Mouse (Mus musculus) activated CD4-positive, CD25-positive, alpha-beta regulatory T cell, adult 4 months (primary cell): ENCODE measurements around the gene Bap1. TPM values are rescaled to one million over a fixed set of nuclear protein-coding genes. Genes with fewer than 3 reads are reported as not detected.

Experiments used
- ATAC-seq: one replicate; pipeline ENCODE4 v1.8.0; 2017
- polyA plus RNA-seq, 2 experiments: library from polyadenylated mRNA; unstranded; fragments of 100-300 nt; shearing (Covaris generic); gene quantifications; one replicate each; pipeline ENCODE4 v1.2.1; 2017

Bap1 gene
- polyA plus RNA-seq, 2 experiments from 2014 or later: 21.1 to 25.4 TPM

DNA sequence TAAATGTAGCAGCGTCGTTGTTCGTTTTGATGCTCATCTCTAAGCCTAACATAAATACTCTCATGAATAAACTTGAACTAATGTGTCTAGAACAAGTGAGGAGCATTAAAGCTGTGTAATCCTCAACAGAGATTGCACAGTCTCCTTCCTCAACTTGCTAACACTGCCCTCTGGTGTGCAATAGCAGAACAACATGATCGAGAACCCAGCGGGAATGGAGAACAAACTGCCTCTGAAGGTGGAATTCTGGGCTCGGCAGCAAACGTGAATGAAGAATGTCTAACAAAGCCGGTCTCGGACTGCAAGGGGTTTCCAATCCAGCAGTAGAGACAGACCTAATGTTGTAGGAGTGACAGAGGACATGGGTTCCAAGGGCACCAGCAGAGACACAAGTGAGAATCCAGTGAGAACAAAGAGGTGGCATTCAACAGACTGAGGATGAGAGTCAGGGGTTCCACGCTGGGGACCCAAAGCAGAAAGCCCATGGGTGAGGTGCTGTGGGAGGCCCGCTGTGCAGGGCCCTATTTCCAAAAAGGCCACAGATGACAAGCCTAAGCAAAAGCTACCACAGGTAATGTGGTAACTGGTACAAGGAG is 17.2 kb upstream of the Bap1 start:
- ATAC-seq: peak; percentile 63

DNA sequence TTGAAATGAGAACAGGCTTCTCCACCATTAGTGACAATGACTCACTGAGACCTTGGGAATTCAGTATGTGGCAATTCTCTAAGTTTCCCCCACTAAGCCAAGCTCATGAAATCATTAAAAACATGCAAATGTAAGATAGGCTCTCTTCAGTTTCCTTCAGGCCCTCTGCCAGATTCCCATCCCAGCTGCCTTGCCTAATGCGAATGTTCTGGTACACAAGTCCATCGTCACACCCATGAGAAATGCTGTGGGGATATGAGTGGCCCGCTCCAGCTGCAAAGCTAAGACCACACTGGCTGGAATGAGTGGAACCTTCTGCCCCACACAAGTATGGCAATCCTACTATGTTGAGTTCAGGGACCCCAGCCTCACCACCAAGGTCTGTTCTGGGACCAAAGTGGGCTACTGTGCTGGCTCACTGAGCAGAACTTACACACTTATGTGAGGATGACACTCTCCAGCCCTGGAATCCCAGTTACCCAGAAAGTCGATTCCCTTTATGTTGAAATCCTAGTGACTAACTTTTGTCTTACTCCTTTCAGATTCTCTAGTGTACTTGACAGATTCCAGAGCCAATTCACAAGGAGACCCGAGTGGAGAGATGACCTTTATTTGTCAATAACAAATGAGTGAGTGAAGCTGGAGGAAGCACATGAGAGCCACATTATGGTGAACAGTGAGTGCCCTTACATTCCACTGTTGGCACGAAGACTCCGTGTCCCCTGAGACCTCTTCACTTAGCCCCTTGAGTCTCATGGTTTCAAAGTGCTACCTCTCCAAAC is 14.0 kb upstream of the Bap1 start:
- ATAC-seq: no peak

DNA sequence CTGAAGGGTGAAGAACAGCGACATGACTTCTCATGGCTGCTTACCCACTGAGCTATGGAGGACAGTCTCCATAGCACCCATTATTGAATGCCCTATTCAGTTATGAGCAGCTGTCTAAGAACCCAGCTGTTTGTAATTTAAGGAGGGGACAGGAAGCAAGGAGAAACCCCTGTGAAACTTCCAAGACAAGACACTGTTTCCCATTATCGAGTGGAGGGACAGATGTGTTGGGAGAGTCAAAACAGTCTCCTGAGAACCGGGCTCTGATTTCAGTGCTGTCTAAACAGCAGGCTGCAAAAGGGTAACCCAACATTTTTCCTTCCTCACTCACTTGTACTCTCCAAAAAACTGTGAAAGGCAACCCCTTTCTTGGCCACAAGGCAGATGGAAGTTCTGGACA is 10.7 kb upstream of the Bap1 start:
- no peak for ATAC-seq

DNA sequence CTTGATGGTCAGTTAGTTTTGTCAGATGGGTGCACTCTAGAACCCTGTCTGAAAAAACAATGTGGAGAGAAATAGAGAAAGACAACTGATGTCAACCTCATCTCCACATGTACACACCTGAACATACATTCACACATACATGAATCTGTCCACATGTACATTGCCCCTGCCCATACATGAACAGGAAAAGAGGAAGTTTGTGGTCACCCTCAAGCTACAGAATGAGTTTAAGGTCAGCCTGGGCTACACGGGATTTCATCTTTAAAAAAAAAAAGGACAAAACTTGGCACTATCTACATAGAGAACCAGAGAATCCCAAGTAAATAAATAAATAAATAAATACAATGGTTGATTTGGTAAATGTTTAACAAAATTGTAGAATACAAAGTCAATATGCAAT is 6.5 kb upstream of the Bap1 start:
- no peak for ATAC-seq

DNA sequence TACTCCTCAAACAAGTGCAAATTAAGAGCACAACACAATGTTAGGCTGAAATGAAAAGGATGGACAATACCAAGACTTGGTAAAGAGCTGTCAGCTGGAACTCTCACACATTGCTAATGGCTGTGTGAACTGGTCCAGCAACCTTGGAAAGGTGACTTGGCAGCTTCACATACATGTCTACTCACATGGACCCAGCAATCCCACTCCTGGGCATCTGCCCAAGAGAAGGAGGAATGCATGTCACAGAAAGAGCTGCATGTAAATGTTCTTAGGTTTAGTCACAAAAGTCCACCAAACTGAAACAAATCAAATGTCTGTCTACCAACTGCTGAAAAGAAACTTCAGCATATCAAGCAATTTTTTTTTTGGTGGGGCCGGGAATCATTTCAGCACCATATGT is 5.3 kb upstream of the Bap1 start:
- ATAC-seq: no peak

DNA sequence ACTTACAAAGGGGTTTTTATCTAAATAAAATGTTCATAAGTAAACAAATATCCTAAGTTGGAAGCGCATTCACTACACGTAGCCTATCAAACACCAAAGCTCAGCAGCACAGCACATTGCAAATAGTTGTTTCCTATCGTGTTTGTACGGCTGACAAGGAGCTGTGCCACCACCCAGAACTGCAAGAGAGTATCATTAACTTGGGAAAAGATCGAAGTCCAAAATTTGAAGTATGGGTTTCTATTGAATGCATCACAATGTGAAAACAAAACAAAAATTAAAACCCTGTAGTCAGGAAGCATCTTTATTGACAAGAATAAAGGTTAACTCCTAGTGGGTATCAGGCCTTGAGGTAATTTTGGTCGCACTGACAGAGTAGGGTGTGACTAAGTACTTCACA is 2.9 kb upstream of the Bap1 start:
- ATAC-seq: no peak

DNA sequence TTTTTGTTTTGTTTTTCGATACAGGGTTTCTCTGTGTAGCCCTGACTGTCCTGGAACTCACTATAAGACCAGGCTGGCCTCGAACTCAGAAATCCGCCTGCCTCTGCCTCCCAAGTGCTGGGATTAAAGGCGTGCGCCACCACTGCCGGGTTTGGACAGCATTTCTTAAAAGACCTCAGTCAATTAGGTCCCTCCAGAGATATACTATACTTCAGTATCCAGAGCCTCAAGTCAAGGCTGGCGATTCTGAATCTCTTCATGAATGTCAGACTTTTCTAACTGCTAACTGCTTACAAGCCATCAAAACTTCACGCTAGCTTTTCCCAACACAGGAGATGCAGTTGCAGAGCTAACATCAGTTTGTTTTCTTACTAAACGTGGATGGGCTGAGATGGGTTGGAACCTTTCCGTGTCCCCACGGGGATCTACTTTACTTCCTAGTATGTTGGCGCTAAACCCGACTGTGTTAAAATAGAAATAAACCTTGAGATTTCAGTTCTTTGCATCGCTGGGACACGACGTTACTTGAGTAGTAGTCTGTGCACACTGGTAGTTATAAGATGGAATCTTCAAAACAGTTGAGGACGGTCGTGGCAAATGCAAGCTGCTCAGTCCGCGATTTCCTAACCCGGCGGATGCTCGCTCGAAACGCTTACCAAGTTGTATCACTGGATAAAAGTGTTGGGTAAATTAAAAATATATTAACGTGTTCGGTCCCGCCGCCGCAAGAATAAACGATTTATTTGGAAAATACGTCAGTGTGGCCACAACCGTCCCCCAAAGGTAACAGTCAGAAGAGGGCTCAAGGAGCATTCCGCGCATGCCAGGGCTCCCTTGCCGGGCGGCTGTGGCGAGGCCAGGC is 797 bp upstream of the Bap1 start:
- peak; percentile 53 for ATAC-seq

DNA sequence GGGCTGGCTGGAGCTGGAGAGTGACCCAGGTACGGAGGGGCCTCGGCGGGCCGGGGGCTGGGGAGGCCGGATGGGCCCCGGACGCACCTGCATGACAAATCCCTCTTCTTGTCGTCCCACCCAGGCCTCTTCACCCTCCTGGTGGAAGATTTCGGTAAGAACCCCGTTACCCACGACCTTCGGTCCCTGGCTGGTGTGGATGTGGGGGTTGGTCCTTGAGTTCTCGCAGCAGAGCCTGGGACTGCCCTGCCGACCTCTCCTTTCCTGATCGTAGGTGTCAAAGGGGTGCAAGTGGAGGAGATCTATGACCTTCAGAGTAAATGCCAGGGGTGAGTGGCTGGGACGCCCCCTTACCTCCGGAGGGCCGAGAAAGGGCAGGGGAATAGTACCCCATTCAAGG is 376 bp downstream of the Bap1 start:
- ATAC-seq: peak; percentile 13

DNA sequence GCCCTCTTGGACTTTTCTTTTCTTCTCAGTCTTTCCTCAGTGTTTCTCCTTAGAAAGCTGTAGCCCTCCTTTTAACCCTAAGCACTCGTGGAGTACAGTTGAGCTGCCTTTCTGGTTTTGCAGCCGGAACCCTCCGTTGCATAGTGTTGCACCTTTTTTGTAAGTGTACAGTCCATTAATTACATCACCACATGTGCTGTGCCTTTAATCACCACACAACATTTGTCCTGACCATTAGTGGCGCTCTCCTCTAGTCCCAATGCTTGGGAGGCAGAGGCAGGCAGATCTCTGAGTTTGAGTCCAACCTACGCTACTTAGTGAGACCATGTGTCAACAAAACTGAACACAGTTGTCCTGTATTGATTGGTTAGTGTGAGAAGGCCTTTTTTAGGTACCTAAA is 841 bp downstream of the Bap1 start:
- no peak for ATAC-seq

DNA sequence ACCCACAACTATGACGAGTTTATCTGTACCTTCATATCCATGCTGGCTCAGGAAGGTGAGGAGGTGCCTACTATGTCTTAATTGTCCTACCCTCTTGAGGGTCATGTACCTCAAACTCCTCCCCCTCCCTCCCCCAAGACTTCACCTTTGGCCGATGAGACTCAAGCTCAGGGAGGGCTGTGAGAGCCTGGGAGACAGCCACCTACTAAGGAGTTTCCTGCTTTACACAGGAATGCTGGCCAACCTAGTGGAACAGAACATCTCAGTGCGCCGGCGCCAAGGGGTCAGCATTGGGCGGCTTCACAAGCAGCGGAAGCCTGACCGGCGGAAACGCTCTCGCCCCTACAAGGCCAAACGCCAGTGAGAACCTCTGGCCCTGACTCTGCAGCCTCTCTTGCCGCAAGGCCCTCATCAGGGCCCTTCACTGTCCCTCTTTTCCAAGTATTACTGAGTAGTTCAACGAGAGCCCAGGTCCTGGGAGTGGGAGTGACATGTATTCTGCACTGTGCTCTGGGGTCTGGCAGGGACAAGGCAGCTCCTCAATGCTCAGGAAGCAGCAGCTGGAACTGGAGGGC is 7.3 kb downstream of the Bap1 start:
- ATAC-seq: no peak

DNA sequence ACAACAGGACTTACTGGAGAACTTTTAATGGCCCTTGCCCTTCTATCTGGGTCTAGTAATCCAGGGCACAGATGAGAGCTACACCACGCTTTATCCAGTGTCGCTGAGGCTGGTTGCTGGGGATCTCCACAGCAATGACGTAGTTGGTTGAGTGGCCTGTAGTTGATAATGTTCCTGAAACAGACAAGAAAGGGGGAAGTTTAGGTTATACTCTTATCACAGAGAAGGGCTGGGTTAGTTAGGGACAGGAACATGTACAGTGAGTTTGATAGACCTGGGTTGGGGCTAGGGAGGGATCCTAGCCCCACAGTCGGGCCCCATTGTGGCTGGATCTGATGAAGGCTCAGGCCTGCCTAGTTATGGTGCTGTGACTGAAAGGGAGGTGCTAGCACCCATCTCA is 9.1 kb downstream of the Bap1 start:
- ATAC-seq: no peak

DNA sequence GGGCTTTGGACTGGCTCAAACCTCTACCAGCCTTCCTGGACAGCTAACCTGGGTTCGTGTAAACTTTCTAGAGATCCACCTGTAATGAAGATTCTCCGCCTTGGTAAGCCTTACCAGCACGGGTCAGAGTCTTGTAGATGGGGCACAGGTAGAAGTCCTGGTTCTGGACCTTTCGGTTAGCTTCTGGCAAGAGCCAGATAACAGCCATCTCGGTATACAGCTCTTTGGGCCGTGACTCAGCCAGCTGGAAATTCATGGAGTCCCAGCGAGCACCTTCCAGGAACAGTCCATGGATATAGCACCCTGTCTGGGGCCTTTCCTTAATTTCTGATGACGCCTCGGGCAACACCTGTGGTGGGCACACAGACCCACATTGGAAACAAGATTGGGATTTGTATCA is 9.7 kb downstream of the Bap1 start:
- no peak for ATAC-seq

DNA sequence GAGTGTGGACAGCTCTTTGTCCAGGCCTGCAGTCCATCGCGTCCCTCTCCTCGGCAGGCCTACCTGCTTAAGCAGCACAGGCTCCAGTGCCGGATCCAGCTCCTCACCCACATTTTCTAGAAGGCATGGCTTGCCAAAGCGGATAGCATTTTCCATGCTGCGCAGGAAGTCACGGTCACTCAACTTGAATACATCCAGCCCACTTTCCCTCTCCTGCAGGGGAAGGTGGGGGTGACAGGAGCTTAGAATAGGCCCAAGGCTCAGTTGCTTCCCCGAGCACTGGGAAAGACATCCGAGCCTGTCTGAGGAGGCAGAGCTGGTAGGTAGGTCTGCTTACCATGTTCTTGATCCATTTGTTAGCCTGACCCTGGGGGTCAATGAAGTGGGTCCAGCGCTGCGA is 16.4 kb downstream of the Bap1 start:
- ATAC-seq: no peak

DNA sequence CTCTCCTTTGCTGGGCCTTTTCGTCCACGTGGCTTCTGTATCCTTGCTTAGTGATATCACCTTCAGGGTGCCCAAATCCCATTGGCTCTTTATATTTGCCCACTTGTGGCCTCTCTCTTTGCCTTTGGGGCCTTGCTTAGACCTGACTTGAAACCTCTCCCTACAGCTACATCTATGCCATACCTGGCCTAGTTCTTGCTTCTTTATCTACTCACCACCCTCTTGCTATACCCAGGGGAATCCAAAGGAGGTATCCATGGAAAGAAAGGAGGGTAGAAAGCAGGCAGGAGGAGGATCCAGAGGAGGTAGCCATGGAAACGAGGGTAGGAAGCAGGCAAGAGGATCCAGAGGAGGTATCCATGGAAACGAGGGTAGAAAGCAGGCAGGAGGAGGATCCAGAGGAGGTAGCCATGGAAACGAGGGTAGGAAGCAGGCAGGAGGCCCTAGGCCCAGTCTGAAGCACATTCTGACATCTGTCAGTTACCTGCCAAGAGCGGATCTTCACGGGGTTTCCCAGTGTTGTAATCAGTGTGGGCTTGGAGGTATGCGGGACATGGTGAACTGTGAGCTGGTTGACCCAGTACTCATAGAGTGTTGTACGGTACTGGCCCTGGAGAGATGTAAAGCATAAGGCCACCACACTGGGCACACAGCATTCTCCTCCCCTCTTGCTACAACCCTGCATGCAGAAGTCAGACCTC is 17.2 kb downstream of the Bap1 start:
- ATAC-seq: no peak

DNA sequence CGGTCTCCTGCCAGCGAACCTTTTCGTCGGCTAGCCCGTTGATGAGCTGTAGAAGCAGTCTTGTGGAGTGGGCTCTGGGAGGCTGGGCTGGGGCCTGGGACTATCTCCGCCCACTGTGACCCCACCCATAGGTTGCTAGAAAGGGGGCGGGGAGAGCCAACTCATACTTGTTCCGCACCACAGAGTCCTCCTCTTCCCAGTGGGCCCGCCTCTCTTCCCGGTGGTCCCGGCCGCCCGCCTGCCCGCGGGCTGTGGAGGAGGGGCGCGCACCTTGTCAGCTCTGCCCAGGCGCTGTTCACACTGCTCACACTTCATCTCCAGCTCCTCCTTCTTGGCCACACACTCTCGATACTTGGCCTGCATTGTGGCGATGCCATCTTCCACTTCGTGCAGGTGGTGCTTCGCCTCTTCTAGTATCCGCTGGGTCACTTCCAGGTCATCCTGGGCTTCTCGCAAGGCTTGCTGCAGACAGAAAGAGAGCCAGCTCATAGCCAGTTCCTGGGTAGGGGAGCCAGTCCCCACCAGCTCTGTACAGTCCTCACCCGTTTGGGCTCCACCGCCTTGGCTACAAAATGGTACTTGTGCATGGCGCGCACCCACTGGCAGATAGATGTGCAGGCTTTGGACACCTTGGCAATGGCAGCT is 18.3 kb downstream of the Bap1 start:
- ATAC-seq: no peak

DNA sequence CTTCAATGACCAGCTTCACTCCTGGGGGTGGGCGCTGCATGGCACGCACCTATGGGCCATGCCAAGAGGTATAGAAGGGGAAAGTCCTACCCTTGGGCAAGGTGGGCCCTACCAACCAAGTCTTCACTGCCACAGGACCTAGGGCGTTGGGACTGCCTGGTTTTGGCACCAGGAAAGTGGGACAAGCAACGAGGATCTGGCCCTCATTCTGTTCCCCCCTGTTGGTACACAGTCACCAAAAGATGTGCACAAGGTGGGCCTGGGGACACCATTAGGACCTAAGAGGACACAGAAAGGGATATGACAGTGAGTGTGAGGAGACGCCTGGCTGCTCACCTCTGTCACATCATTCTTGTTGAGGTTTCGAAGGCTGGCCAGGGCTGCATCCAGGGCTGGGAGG is 19.9 kb downstream of the Bap1 start:
- ATAC-seq: no peak

DNA sequence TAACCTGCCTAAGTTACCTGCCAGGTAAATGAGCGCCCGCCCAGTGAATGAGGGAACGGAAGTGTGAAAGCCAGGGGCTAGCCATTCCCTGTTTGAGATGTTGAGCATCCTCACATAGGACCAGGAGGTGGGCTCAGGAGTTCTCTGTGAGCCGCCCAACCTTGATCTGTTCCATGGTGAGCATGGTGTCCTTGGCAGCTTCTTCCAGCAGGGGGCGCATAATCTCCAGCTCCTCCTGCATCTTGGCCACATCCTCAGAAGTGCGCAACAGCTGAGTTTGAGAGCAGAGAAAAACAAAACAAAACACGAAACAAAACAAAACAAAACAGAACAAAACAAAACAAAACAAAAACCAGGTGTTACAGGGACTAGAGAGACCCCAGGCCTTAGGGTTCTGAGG is 20.9 kb downstream of the Bap1 start:
- peak; percentile 80 for ATAC-seq

DNA sequence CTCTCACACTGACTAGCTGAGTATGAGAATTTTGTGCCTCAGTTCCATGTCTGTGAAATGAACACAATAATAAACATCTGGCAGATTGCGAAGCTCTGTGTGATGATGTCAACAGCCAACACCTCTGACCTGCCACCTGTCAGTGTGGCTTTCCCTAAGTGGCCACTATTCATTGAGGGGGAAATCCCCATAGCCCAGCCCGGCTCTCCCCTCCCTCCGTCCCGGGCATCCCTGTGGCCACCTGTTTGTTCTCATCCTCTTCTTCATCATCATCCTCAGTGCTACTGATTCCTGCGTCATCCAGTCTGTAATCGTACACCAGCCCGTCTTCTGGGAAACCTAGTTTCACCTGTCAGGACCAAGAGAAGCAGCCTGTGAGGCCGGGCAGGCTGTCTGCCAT is 34.5 kb downstream of the Bap1 start:
- no peak for ATAC-seq
